Mouse (Mus musculus): ENCODE results near the gene E030018B13Rik. TPM values are rescaled to one million over a fixed set of nuclear protein-coding genes. Genes with fewer than 3 reads are reported as not detected.
A peak's percentile ranks its signal among the peaks of the same experiment; 100 is the strongest.

Gene E030018B13Rik
- polyA plus RNA-seq, 1 experiment, result not detected

DNA sequence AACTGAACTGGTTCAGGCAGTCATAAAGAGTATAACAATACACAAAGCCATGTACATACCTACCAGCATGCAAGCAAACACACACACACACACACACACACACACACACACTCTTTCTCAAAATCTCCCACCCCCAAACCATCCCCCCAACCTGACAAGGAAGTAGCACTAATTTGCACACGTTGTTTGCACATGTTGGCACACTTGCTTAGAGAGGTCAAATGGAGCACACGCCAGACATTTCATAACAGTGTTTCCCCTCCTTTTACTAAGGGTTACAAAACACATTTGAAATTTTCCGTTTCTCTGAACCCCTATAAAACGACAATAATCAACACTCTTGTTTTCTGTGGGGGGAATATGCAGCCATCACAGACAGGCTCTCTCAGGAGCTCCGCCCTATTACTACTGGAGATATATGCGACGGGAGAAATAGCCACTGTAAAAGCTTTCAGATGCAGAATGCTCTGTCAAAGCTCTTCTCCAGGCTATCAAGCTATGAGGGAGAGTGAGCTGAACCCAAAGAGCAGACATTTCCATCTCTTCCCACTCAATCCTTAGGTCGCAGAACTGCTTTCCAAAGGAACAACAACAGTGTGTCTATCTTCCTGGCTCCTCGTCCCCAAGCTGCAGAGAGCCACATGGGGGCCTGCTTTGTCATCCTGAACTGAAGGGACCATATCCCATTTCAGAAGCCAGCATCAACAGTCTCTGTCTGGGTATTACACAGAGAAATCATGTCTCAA, 12.8 kb upstream of the E030018B13Rik start:
- Histone ChIP-seq H3K4me1 (ENCODE audit: control insufficient read depth, insufficient read depth, insufficient read length, low read length) (peaks cover 46% of the 10 kb centered on the region), H3K4me3 (ENCODE audit: low read depth, low read length) (no peak overlapping the region), H3K27me3 (ENCODE audit: control insufficient read depth, insufficient read depth, low read length) (no peaks in the 10 kb centered on the region), H3K27ac (ENCODE audit: insufficient read depth, low read depth, low read length) (peak overlapping the region; percentile 60), H3K36me3 (ENCODE audit: control insufficient read depth, insufficient read depth, low read length) (no peaks in the 10 kb centered on the region)
- no peak for TF ChIP-seq CTCF (IDR thresholded peaks at IDR 0.05; ENCODE audit: extremely low read depth, insufficient read length, insufficient replicate concordance, low read depth, low read length)
- no peak for TF ChIP-seq POLR2A (IDR thresholded peaks at IDR 0.05; ENCODE audit: low read depth, low read length)
- 33% methylated on average over 9 of the region's 9 CpGs for WGBS

DNA sequence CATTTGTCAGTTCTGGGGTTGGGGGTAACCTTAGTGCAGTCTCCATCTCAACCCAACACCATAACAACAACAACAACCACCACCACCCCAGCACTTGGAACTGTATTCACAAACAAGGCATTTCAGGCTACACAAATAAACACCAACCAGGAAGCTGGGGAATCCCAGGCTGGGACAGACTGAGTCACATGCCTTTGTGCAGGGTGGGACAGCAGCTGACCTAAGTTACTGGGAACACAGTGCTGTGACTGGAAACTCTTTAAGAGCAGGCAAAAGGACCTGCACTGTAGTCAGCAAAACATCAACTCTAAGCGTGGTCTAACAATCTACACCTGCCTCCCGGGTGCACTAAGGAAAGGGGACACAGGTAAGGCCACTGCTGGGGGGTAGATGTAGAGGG, 11.5 kb upstream of the E030018B13Rik start:
- Histone ChIP-seq H3K27me3 (ENCODE audit: control insufficient read depth, insufficient read depth, low read length) (no peaks in the 10 kb centered on the region), H3K4me3 (ENCODE audit: low read depth, low read length) (no peak overlapping the region), H3K27ac (ENCODE audit: insufficient read depth, low read depth, low read length) (peak overlapping the region; percentile 64), H3K36me3 (ENCODE audit: control insufficient read depth, insufficient read depth, low read length) (no peaks in the 10 kb centered on the region), H3K4me1 (ENCODE audit: control insufficient read depth, insufficient read depth, insufficient read length, low read length) (peaks cover 44% of the 10 kb centered on the region)
- WGBS, result 12% methylated on average over 2 of the region's 2 CpGs
- no peak for TF ChIP-seq CTCF (IDR thresholded peaks at IDR 0.05; ENCODE audit: extremely low read depth, insufficient read length, insufficient replicate concordance, low read depth, low read length)
- TF ChIP-seq POLR2A (IDR thresholded peaks at IDR 0.05; ENCODE audit: low read depth, low read length), result no peak

DNA sequence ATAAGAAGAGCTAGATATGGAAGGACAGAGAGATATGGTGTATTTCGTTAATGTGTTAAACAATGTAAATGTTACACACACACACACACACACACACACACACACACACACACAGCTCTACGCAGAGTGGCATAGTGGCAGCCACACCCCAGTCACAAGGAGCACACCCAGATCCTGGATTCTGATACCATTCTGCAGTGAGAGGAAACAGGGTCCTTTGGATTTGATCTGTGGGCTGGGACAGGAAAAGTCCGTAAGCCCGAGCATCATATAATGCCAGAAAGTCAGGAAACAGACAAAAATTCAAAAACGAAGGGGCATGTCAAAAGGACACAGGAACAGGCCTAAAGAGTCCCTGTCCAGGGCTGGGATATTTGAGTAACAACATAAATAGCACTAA, 11.0 kb upstream of the E030018B13Rik start:
- Histone ChIP-seq H3K4me1 (ENCODE audit: control insufficient read depth, insufficient read depth, insufficient read length, low read length) (peaks cover 47% of the 10 kb centered on the region), H3K27ac (ENCODE audit: insufficient read depth, low read depth, low read length) (peak overlapping the region; percentile 64)

DNA sequence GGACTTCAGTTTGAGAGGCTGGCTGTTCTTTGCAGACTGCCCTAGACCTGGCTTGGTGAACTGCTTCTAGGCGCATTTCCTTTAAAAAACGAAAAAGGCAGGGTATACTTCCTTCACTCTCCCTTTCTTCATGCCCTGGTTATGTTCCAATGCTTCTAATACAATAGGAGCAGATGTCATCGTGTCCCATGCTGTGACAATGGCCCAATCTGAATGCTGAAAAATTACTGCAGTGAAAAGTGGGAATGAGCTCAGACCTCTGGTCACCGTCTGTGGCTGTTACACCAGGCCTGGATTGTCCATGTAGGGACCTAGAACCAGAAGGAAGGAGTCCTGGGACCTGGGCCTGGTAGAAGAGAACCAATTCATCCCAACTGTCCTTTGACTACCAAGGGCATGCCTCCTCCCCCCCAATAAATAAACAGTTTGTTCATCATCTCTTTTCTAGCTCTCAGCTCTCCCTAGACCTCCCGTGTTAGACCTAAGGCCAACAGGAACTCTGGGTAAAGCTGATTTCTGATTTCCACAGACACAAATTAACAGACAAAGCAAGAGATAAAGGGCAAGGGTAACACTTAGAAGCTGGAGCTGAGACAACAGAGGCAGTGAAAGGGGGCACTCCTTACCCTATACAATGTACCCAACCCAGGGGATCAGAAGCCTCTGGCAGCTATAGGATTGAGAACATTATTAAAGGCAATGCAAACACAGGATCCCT, 8.7 kb upstream of the E030018B13Rik start:
- Histone ChIP-seq H3K36me3 (ENCODE audit: control insufficient read depth, insufficient read depth, low read length) (no peaks in the 10 kb centered on the region), H3K4me3 (ENCODE audit: low read depth, low read length) (no peak overlapping the region), H3K27me3 (ENCODE audit: control insufficient read depth, insufficient read depth, low read length) (no peaks in the 10 kb centered on the region), H3K27ac (ENCODE audit: insufficient read depth, low read depth, low read length) (peak overlapping the region; percentile 37; the same call in 1 of the 2 replicates), H3K4me1 (ENCODE audit: control insufficient read depth, insufficient read depth, insufficient read length, low read length) (peaks cover 57% of the 10 kb centered on the region)
- TF ChIP-seq CTCF (IDR thresholded peaks at IDR 0.05; ENCODE audit: extremely low read depth, insufficient read length, insufficient replicate concordance, low read depth, low read length), result no peak
- no peak for TF ChIP-seq POLR2A (IDR thresholded peaks at IDR 0.05; ENCODE audit: low read depth, low read length)
- 77% methylated on average over 5 of the region's 5 CpGs for WGBS

More for the DNA sequence above, 11.0 kb upstream of the E030018B13Rik start:
- no peaks in the 10 kb centered on the region for H3K36me3 ChIP-seq (ENCODE audit: control insufficient read depth, insufficient read depth, low read length)
- H3K27me3 ChIP-seq (ENCODE audit: control insufficient read depth, insufficient read depth, low read length), result no peaks in the 10 kb centered on the region
- H3K4me3 ChIP-seq (ENCODE audit: low read depth, low read length), result no peak overlapping the region
- TF ChIP-seq CTCF (IDR thresholded peaks at IDR 0.05; ENCODE audit: extremely low read depth, insufficient read length, insufficient replicate concordance, low read depth, low read length), result no peak
- TF ChIP-seq POLR2A (IDR thresholded peaks at IDR 0.05; ENCODE audit: low read depth, low read length), result no peak
- 34% methylated on average over 5 of the region's 5 CpGs for WGBS

DNA sequence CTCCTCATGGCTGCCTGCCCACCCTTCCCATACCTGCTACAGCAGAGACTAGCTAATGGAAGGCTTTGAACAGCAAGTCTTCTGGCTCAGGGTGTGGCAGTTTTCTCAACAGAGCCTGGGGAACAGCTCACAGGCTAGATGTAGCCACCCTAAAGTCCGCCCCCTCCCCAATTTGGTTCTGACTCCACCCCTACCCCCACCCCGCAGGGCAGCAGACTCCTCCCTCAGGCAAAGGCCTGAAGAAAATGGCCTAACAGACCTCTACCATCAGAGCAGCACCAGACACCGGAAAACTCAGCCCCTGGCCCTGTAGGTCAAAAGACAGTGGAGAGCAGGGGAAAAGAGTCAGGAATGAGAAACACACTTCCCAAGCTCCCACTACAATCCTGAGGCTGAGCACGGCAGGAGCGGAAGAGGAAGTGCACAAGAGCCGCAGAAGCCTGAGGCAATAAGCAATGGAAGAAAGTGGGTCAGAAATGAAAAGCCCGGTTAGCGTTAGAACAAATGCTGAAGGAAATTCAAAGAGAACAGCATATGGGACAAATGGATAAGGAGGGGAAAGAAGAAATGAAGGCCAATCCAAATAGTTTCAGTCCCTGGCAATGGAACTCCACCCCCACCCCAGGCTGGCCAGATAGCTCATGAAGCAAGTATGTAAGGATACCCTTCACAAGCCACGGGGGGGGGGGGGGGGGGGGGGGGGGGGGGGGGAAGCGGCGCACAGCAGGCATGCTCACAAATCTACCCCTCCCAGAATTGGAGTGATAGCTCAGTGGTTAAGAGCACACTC, 8.0 kb upstream of the E030018B13Rik start:
- Histone ChIP-seq H3K36me3 (ENCODE audit: control insufficient read depth, insufficient read depth, low read length) (no peaks in the 10 kb centered on the region), H3K4me1 (ENCODE audit: control insufficient read depth, insufficient read depth, insufficient read length, low read length) (peaks cover 56% of the 10 kb centered on the region), H3K27me3 (ENCODE audit: control insufficient read depth, insufficient read depth, low read length) (no peaks in the 10 kb centered on the region), H3K4me3 (ENCODE audit: low read depth, low read length) (no peak overlapping the region), H3K27ac (ENCODE audit: insufficient read depth, low read depth, low read length) (peak overlapping the region; percentile 37; the same call in 1 of the 2 replicates)
- TF ChIP-seq POLR2A (IDR thresholded peaks at IDR 0.05; ENCODE audit: low read depth, low read length) (no peak), CTCF (IDR thresholded peaks at IDR 0.05; ENCODE audit: extremely low read depth, insufficient read length, insufficient replicate concordance, low read depth, low read length) (no peak)
- 64% methylated on average over 11 of the region's 11 CpGs for WGBS

DNA sequence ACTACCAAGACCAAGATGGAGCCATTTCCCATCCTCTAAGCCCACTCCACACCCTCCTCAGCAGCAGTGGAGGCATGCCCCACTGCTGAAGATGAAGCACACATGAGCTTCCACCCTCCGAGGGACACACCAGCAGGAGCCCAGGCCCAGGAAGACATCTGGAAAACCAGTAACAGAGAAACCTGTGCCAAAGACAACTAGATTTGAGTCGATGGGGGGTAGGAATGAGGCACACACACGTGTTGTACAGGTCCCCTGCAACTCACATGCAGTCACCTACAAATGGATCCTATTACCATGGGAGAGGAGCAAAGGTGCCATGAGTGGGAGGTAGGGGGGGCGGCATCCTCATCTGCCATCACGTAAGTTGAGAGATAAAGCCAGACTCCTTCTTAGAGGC, 6.4 kb upstream of the E030018B13Rik start:
- H3K27me3 ChIP-seq (ENCODE audit: control insufficient read depth, insufficient read depth, low read length), result no peaks in the 10 kb centered on the region
- no peak overlapping the region for H3K4me3 ChIP-seq (ENCODE audit: low read depth, low read length)
- H3K36me3 ChIP-seq (ENCODE audit: control insufficient read depth, insufficient read depth, low read length), result no peaks in the 10 kb centered on the region
- peaks cover 59% of the 10 kb centered on the region for H3K4me1 ChIP-seq (ENCODE audit: control insufficient read depth, insufficient read depth, insufficient read length, low read length)
- peak overlapping the region; percentile 63 for H3K27ac ChIP-seq (ENCODE audit: insufficient read depth, low read depth, low read length)
- TF ChIP-seq POLR2A (IDR thresholded peaks at IDR 0.05; ENCODE audit: low read depth, low read length) (no peak), CTCF (IDR thresholded peaks at IDR 0.05; ENCODE audit: extremely low read depth, insufficient read length, insufficient replicate concordance, low read depth, low read length) (no peak)
- WGBS, result 55% methylated on average over 5 of the region's 5 CpGs
